Mouse (Mus musculus) liver (tissue): ENCODE measurements around the gene Srp54b.
"Not testable (repeated sequence)": the region's sequence is repeated elsewhere in the genome, so short reads cannot be mapped to it uniquely, and the experiment has no call there.

Experiments used
- DNase-seq: peaks from one replicate; pipeline ENCODE4 v3.0.0-alpha.2; 2020; ENCODE audit warnings: mixed read lengths

Srp54b gene

DNA sequence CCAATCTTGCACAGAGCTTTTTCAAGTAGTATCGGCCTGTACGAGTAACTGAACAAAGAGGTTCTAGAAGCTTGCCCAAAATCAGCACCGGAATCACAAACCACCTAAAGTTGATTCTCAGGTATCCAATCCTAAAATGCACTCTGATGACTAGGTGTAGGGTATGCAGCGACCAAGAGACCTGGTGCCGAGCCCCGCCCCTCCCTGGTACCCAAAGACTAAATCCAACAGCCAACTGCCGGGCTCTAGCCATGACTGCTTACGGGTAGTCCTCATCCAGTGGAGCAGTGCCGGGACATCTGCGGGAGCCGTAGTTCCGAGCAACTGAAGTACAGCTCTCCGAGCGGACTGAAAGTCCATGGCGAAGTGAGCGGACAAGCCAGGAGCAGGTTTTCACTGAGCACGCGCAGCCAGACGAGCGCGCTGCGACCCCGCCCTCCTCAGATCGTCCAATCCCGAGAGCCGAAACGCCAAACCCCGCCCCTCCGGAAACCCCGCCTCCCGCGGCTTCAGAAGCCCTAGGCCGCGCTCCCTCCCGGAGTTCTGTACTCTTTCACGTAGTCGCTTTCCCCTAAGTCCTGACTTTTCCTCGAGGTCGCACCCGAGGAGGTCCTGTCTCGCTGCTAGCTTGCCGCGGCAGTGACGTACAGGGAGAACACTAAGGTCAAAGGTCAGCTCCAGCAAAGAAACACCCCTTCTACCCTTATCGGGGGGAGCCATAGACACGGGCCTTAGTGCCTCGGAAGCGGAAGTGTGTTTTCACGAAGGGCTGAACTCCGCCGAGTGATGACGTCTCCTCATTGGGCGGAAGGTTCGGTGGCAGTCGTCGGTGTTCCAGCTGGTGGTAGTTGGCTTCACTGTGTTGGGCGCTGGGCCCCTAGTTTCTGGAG is at the start of gene Srp54b:
TSS of gene Srp54b (plus strand) at position 546 of the 890 bp plus-strand sequence.
- not testable (repeated sequence) for DNase-seq

DNA sequence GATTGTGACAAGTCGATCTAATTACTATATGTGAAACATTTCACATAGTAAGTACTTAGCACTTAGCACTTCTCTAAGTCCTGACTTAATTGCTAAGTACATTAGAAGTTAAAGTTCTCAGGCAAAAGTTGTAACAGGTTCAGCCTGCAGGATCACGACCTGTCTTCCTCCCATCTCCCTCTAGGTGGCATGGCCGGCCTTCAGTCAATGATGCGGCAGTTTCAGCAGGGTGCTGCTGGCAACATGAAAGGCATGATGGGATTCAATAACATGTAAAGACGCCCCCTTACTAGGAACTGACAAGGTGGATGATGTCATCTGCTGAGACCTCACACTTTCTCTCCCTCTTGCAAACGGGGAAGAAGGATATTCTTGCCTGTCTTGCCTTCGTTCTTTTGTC is 42.3 kb upstream of the Srp54b start:
- not testable (repeated sequence) for DNase-seq

DNA sequence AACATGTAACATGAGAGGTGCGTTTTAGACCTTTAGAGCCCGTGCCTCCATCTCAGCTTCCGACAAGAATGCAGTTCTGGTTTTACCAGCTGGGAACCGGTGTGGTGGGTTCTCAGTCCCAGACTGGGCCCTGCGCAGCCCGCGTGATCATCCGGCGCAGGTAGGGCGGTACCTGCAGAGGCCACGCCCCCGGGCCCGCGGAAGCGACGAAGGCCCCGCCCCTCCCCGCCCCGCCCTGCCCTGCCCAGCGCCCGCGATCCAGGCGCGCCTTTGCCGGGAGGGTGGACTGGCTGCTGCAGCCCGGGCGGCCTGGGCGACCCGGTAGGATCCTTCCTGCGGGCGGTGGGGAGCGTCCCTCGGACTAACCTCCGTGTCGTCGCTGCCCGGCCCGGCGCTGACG is 30.7 kb upstream of the Srp54b start, which contains the start of gene Fam177a:
TSS of gene Fam177a (plus strand) at position 228 of the 400 bp plus-strand sequence.
- not testable (repeated sequence) for DNase-seq

DNA sequence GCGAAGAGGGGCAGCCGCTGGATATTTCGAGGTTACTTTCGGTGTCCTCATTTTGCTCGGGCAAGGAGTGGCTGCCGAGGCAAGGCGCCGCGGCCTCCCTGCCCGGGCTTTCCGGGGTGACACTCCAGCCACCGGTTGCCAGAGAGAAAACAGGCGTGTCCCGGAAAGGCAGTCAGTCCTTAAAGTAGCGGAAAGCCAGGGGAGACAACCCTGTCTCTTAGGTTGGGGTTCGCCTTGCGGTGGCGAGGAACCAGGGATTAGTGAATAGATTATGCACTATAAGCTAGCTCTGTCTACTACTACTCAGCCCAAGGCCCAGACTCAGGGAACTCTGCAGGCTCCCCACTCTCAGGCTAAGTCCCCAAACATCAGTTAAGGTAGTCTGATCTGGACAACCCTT is 30.2 kb upstream of the Srp54b start:
- DNase-seq: not testable (repeated sequence)

DNA sequence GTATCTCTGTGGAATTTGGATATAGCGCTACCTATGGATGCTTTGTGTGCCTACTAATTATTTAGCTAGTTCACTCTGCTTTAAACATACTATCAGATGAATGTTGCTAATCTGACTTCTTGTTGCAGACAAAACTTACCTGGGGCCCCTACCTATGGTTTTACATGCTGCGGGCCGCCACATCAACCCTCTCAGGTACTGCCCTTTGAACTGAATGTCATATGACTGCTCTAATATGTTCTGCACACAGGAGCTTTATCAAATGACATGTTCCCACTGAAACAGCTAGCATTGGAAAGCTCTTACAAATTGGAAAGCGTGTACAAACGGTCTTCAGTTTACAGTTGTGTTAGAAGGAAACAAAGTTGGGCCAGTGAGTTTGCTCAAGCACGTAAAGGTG is 19.4 kb upstream of the Srp54b start:
- DNase-seq: not testable (repeated sequence)

DNA sequence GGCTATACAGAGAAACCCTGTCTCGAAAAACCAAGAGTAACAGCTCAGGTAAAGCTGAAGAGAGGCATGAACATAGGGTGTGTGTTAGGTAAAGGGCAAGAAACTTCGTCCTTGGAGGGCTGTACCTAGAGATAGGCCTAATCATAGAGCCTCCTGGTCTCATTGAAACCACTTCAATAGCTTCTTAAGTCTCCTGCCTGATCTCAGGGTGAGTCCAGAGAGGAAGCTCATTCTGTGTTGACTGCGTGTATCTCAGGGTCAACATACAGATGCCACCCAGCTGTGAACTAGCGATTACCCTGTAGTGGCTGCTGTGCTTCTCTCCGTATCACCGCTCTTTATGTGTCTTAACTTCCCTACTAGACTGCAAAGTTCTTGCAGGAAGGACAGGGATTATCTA is 17.0 kb upstream of the Srp54b start:
- DNase-seq: not testable (repeated sequence)

DNA sequence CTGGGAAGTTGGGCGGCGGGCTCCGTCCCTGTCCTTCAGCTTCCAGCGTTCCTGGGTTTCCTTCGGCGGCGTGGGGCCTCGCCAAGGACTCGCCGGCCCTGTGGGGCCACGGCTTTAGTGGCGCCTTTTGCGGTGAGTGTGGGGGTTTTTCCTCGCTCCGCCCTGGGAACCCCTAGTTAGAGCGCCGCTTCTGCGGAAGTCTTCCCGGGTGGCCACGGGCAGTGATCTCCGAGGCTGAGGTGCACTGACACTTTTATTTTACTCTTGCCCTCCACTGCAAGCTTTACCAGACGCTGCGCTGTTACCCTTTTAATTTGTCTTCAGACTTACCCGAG is 512 bp downstream of the Srp54b start:
- not testable (repeated sequence) for DNase-seq

DNA sequence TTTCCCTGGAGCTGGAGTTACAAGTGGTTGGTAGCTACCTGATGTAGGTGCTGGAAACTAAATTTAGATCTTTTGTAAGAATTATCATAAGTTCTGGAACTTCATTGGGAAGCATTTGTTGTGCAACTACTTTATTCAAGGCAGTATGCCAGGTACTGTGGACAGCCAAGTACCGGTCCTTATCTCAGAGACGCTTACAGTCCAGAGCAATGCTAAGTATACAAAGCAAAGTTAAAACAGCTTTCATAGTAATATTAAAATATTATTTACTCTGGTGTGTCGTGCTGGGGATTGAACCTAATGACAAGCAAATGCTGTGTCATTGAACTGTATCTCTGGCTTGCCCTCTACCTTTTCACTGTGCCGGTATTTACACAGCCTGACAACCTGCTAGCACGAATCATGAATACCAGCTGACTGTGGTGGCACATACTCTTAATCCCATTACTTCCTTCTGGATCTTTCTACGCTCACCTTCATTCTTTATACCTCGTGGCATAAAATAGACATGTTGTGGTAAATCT is 12.2 kb downstream of the Srp54b start:
- DNase-seq: not testable (repeated sequence)

DNA sequence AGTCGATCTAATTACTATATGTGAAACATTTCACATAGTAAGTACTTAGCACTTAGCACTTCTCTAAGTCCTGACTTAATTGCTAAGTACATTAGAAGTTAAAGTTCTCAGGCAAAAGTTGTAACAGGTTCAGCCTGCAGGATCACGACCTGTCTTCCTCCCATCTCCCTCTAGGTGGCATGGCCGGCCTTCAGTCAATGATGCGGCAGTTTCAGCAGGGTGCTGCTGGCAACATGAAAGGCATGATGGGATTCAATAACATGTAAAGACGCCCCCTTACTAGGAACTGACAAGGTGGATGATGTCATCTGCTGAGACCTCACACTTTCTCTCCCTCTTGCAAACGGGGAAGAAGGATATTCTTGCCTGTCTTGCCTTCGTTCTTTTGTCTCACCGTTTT is 32.8 kb downstream of the Srp54b start:
- DNase-seq: not testable (repeated sequence)

DNA sequence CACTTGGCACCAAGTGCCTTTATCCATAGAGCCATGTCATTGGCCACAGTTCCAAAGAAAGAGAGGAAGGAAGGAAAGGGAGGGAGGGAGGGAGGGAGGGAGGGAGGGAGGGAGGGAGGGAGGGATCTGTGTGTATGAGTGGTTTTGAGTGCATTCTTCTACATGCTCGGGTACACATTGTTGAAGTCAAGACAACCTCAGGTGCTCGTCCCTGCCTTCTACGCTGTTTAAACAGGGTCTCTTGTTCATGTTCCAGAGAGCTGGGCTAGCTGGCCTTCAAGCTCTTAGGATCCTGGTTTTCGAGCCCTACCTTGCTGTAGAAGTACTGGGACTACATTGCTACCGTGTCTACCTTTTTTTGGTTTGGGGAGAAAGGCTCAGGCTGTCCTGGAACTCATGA is 34.2 kb downstream of the Srp54b start:
- DNase-seq: not testable (repeated sequence)

DNA sequence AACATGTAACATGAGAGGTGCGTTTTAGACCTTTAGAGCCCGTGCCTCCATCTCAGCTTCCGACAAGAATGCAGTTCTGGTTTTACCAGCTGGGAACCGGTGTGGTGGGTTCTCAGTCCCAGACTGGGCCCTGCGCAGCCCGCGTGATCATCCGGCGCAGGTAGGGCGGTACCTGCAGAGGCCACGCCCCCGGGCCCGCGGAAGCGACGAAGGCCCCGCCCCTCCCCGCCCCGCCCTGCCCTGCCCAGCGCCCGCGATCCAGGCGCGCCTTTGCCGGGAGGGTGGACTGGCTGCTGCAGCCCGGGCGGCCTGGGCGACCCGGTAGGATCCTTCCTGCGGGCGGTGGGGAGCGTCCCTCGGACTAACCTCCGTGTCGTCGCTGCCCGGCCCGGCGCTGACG is 44.4 kb downstream of the Srp54b start, which contains the start of gene 1700047I17Rik2:
TSS of gene 1700047I17Rik2 (plus strand) at position 287 of the 400 bp plus-strand sequence.
- DNase-seq: not testable (repeated sequence)

DNA sequence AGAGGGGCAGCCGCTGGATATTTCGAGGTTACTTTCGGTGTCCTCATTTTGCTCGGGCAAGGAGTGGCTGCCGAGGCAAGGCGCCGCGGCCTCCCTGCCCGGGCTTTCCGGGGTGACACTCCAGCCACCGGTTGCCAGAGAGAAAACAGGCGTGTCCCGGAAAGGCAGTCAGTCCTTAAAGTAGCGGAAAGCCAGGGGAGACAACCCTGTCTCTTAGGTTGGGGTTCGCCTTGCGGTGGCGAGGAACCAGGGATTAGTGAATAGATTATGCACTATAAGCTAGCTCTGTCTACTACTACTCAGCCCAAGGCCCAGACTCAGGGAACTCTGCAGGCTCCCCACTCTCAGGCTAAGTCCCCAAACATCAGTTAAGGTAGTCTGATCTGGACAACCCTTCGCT is 44.9 kb downstream of the Srp54b start:
- not testable (repeated sequence) for DNase-seq

DNA sequence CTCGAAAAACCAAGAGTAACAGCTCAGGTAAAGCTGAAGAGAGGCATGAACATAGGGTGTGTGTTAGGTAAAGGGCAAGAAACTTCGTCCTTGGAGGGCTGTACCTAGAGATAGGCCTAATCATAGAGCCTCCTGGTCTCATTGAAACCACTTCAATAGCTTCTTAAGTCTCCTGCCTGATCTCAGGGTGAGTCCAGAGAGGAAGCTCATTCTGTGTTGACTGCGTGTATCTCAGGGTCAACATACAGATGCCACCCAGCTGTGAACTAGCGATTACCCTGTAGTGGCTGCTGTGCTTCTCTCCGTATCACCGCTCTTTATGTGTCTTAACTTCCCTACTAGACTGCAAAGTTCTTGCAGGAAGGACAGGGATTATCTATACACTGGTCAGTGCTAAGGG is 58.0 kb downstream of the Srp54b start:
- not testable (repeated sequence) for DNase-seq

DNA sequence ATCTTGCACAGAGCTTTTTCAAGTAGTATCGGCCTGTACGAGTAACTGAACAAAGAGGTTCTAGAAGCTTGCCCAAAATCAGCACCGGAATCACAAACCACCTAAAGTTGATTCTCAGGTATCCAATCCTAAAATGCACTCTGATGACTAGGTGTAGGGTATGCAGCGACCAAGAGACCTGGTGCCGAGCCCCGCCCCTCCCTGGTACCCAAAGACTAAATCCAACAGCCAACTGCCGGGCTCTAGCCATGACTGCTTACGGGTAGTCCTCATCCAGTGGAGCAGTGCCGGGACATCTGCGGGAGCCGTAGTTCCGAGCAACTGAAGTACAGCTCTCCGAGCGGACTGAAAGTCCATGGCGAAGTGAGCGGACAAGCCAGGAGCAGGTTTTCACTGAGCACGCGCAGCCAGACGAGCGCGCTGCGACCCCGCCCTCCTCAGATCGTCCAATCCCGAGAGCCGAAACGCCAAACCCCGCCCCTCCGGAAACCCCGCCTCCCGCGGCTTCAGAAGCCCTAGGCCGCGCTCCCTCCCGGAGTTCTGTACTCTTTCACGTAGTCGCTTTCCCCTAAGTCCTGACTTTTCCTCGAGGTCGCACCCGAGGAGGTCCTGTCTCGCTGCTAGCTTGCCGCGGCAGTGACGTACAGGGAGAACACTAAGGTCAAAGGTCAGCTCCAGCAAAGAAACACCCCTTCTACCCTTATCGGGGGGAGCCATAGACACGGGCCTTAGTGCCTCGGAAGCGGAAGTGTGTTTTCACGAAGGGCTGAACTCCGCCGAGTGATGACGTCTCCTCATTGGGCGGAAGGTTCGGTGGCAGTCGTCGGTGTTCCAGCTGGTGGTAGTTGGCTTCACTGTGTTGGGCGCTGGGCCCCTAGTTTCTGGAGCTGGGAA is 75.0 kb downstream of the Srp54b start, which contains the start of gene Srp54c:
TSS of gene Srp54c (plus strand) at position 543 of the 894 bp plus-strand sequence.
- DNase-seq: not testable (repeated sequence)

DNA sequence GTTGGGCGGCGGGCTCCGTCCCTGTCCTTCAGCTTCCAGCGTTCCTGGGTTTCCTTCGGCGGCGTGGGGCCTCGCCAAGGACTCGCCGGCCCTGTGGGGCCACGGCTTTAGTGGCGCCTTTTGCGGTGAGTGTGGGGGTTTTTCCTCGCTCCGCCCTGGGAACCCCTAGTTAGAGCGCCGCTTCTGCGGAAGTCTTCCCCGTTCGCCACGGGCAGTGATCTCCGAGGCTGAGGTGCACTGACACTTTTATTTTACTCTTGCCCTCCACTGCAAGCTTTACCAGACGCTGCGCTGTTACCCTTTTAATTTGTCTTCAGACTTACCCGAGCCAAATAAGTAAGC is 75.6 kb downstream of the Srp54b start:
- not testable (repeated sequence) for DNase-seq
